In the genomic region with DNA sequence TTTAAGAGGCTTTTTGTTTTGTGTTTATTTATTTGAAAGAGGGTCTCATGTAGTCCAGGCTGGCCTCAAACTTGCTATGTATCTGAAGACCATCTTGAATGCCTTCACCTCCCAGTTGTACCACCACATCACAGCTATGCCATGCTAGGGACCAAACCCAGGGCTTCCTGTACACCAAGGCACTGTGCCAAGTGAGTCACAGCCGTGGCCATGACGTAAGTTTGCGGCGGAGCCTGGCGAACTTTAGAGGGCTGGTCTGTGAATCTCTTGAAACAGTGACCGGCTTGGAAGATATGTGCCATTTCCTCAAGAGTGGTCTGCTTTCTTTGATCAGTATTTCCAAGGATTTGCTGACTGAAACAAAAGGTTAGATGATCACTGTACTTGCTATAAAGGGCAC, we compare ENCODE assay signal across 12 mouse cellular contexts. TPM values are rescaled to one million over a fixed set of nuclear protein-coding genes. Genes with fewer than 3 reads are reported as not detected.
DNase-seq lines count a peak whose midpoint lies in the region; ATAC-seq lines count a peak whose summit lies in the region.
"Had no signal": no experiment of that assay in that cellular context is flagged by ENCODE, and none has a peak within 500 bp of the region (broad histone marks: within the 10 kb centered on the region; RNA-seq: fewer than 3 reads in every experiment).

No protein-coding gene starts in this region.

- peaks cover 86% of the 10 kb centered on the region for H3K4me1 ChIP-seq in liver, embryonic 15.5 days (replicated peaks)

- H3K9ac ChIP-seq in liver, embryonic 15.5 days = no peak overlapping the region
- H3K9ac ChIP-seq: heart, embryonic 13.5 days had no signal

- no peak overlapping the region for H3K4me3 ChIP-seq in liver, embryonic 15.5 days (replicated peaks)
- H3K4me3 ChIP-seq: heart, embryonic 13.5 days had no signal

- H3K9me3 ChIP-seq in liver, embryonic 15.5 days (replicated peaks) = no peaks in the 10 kb centered on the region
- H3K9me3 ChIP-seq: heart, embryonic 13.5 days had no signal

- peaks cover 18% of the 10 kb centered on the region for H3K36me3 ChIP-seq in liver, embryonic 15.5 days (replicated peaks)
- H3K36me3 ChIP-seq: heart, embryonic 13.5 days had no signal

- 72% methylated on average over 6 of the region's 6 CpGs for WGBS in liver, embryonic 15.5 days (ENCODE audit: insufficient replicate concordance)

- H3K27ac ChIP-seq in liver, embryonic 15.5 days (replicated peaks) = peak overlapping the region; percentile 92

- DNase-seq in cerebellum, adult 9-10 months = peak; percentile 15
- peak; percentile 76 for DNase-seq in 3134 (ENCODE audit: extremely low read depth, insufficient read length, low spot score)
- DNase-seq in adrenal gland, postnatal 10 days = peak; percentile 85
- DNase-seq in thymus, postnatal 0 days (ENCODE audit: low spot score) = no peak
- no peak for DNase-seq in thymus, postnatal 36 days
- no peak for DNase-seq in right cerebral cortex, adult 2 months (ENCODE audit: low spot score in 2 of 2)
- DNase-seq: layer of hippocampus, adult 9-11 months; right cerebral cortex, adult 18-20 months had no signal

- no peaks in the 10 kb centered on the region for H3K27me3 ChIP-seq in liver, embryonic 15.5 days
- H3K27me3 ChIP-seq: heart, embryonic 13.5 days had no signal

- no peak overlapping the region for H3K4me2 ChIP-seq in liver, embryonic 15.5 days
- H3K4me2 ChIP-seq: heart, embryonic 13.5 days; midbrain, embryonic 11.5 days had no signal

- no peak for ATAC-seq in cerebellum, adult (ENCODE audit: insufficient number of reproducible peaks, low FRiP score, low TSS enrichment)
- no peak for ATAC-seq in liver, embryonic 15.5 days (ENCODE audit: insufficient read depth)

RNA-seq across cellular contexts. Expression of a gene that starts 51.8 kb away (rescaled TPM):
- total RNA-seq in adrenal gland, postnatal 10 days (2021) = 10 to 100 TPM; 10.3 to 14.2 TPM
- polyA plus RNA-seq in liver, embryonic 15.5 days (2015; fragmentation: Nextera tagmentation; extraction: Ambion mirVana) = 7.4 and 8.9 TPM in 2 replicates
- 9.8 and 10.3 TPM in 2 replicates for polyA plus RNA-seq in thymus, postnatal 0 days (2015; fragmentation: Nextera tagmentation; extraction: Ambion mirVana)

Comparison
In these comparisons a context has a peak if more than half of its experiments do, and no peak if none do; other contexts are left out.
1. DNase-seq: peak in cerebellum, adult 9-10 months (single experiment), 3134 (single experiment) and adrenal gland, postnatal 10 days (single experiment); none in thymus, postnatal 0 days (single experiment), thymus, postnatal 36 days (0 of 2) and right cerebral cortex, adult 2 months (0 of 2).